Mouse (Mus musculus) yolk sac, embryonic 10.5 days (tissue): ENCODE measurements at regions not wholly inside any gene's neighbourhood (a gene's known extent, or its start where the extent isn't known, plus 50 kb on each side); places are given as distances from the start of the nearest gene placed in this dataset.

Experiments
- DNase-seq: peaks from one replicate; pipeline ENCODE4 v3.0.0-alpha.2; 2017; ENCODE audit warnings: low spot score

DNA sequence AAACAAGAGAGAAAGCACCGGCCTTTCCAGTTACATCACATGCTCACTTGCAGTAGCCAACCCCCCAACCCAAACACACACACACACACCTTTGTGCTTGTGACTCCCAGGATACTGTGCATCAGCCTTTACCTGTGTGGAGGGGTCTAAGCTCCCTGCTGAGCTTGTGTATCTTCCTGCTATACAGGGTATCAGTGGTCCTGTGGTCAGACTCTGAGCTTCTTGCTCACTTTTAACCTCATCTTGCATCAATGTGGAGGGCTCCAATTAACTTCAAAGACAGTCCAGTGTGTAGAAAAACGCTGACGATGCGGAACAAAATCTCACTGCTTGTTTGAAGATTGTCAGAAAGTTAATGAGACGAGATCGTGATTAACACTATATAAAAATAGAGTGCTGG, 71.4 kb upstream of the Gypa start:
- no peak for DNase-seq

DNA sequence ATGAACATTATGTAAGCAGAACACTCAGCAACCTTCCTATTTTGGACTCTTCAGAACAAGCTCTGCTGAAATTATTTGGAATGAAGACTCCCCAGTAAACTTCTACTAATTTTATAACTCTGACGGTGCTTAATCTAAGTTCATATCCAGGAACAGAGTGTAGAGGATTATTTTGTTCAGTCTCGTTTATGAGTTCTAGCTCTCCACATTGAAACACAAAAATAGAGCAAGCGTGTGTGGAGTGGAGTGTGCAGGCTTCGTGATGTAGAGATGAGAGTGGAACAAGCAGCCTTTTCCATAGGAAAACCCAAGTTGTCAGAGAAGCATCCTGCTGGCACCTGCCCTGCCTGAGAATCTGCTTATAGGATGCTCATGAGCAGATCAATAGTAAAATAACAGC, 77.5 kb upstream of the Gypa start:
- no peak for DNase-seq

GRCm38 (mm10) chr8:80399594-80400207, 93.9 kb upstream of the Gypa start:
- DNase-seq: no peak

- no peak for DNase-seq
These were observed 98.6 kb upstream of the Gypa start for GRCm38 (mm10) chr8:80395010-80395409.

GRCm38 (mm10) chr8:80393111-80393510, 100.5 kb upstream of the Gypa start:
- DNase-seq: no peak

GRCm38 (mm10) chr8:80369221-80369620, 124.4 kb upstream of the Gypa start:
- DNase-seq: no peak

DNA sequence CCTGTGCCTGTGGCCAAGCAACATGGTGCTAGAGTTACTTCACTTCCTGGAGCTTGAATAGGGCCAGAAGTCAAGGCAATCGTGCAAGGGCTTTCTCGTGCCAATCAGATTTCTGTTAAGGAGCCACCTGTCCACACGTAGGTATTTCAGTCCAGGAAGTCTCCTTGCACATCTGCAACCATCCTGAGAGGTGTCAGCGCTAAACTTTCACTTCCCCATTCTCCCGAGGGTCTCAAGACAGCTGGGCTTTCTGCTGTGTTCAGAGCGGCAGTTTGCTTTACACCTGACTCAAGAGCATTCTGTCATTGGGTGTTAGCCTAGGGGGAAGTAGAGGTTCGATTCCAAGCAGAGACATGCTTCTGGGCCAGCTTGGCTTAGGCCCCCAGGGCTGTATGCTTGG, 129.5 kb upstream of the Gypa start:
- no peak for DNase-seq

DNA sequence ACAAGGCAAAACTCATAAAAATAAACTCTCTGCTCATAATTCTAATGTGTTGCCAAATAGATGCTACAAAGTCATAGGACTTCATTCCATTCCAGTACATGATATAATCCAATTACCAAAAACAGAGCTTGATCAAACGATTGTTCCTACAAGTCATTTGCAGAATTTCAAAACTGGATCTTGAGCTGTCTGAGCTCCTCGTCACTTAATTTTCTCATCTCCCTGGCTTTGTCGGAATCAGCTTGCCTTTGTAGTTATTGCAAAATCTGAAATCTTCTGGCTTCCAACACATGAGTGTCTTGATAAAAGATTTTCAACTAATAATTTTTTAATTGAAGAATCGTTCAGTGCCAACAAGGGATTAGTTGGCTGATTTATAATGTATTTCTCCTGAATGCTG, 150.3 kb upstream of the Gypa start:
- no peak for DNase-seq

DNA sequence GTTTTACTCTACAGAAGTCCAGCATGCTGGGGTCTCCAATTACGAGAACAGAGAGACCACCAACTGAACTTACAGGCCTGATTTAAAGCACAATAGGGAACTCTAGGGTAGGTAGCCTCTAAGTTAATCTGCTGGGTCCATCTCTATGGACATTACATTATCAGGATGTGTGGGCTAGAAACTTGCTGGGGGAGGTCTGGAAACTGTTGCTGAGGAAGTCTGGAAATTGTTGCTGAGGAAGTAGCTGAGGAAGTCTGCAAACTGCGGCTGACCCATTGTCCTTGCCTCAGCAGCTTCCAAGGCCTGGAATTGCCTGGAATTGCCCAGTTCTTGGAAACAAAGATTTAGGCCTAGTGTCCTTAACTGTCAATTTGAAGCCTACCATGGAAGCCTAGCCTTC, 155.7 kb upstream of the Gypa start:
- no peak for DNase-seq

GRCm38 (mm10) chr8:80328676-80329075, 164.9 kb upstream of the Gypa start:
- DNase-seq: no peak

GRCm38 (mm10) chr8:80325859-80326258, 167.7 kb upstream of the Gypa start:
- DNase-seq: no peak

DNA sequence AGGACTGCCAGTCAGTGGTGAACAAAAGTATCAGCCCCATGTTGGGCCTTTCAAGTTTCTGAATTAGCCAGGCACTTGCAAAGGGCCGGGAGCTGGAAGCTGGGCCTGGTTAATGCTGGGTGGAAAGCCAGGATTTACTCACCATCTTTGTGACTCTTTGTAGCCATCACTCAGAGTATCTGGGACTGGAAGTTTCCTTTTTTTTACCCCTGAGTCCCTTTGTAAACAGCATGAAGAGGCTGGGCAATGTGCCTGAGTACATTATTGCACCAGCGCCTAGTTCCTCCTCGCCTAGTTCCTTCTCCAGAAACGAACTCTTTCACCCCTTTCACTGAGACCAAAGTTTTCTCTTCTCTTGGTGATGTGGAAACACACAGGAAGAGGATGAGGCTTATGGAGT, 168.4 kb upstream of the Gypa start:
- no peak for DNase-seq

DNA sequence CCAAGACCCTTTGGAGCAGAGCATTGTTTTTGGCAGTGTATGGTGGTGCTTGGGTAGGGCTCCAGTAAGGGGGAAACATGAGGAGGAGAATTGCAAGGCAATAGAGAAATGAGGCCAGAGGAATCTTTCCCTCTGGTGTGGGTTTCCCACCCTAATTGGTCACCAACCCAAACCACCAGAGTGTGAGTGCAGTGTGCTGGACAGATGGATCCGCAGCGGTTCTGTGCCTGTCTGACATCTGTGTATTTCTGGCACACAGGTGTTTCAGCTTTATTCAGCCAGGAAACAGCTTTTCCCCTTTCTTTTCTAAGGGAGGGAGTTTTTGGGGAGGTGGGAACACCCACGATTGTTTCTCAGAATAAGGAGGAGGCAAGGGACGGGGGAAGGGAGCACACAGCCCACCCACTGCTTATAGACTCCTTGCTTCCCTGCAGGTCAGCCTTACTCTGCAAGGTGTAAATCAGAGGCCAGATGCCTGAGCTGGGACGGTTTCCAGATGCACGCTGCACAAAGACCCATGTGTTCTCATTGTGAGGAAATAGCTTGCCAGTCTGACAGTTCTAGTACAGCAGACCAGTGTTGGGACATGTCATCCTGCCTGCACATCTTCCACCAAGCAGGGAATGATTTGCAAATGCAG, 175.2 kb upstream of the Gypa start:
- peak; percentile 7 for DNase-seq

GRCm38 (mm10) chr8:80315371-80315770, 178.2 kb upstream of the Gypa start:
- DNase-seq: peak; percentile 37

GRCm38 (mm10) chr8:80314826-80315225, 178.8 kb upstream of the Gypa start:
- DNase-seq: peak; percentile 72

GRCm38 (mm10) chr8:80313883-80314635, 179.5 kb upstream of the Gypa start:
- peak; percentile 28 for DNase-seq

- DNase-seq: no peak
These were observed 185.8 kb upstream of the Gypa start for GRCm38 (mm10) chr8:80307761-80308160.

- DNase-seq: no peak
These were observed 195.0 kb upstream of the Gypa start for GRCm38 (mm10) chr8:80298596-80298995.

GRCm38 (mm10) chr8:80290311-80290710, 203.3 kb upstream of the Gypa start:
- no peak for DNase-seq

DNA sequence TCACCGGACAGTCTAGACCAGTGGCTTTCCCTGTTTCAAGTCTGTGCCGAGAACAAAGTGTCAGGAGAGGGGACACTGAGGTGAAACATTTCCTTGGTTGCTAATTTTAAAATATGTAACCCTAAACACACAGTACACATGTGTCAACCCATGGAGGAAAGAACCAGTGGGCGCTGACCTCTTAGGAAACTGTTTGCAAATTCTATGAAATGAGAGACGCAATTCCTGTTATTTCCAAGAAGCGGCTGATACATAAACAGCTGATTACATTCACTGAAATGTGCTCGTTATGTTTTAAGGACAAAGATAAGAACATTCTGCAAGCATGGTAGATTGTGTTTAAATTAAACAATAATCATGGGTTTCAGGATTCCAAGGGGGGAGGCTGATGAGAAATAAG, 204.3 kb upstream of the Gypa start:
- DNase-seq: no peak

DNA sequence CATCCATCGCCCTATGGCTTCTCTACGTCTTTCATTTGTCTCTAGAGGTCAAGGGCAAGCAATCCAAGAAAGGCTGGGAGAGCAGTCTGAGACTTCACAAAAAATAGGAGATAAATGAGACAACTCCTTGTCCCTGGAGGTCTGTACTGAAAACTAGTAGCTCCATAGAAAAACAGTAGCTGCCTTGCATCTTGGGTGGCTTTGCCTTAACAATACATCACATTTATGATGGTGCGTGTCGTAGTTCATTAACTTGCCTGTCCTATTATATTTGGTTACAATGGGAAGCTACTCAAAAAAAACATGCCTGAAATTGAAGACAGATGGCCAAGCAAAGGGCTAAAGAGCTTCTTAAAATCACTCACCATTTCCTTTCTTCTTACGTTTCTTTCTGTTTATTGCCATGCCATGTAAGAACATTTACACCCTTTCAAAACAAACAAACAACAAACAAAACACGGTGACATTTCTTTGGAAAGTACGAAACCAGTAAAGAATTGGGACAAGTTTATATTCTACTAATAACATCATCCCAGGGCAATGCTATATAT, 211.2 kb upstream of the Hhip start:
- DNase-seq: no peak

- no peak for DNase-seq
These were observed 207.1 kb upstream of the Hhip start for GRCm38 (mm10) chr8:80264915-80265314.

- no peak for DNase-seq
These were observed 205.7 kb upstream of the Hhip start for GRCm38 (mm10) chr8:80263468-80263945.
